Mouse (Mus musculus): ENCODE measurements at regions not wholly inside any gene's neighbourhood (a gene's known extent, or its start where the extent isn't known, plus 50 kb on each side); places are given as distances from the start of the nearest gene placed in this dataset.

- TF ChIP-seq CTCF (IDR thresholded peaks at IDR 0.05; ENCODE audit: borderline replicate concordance, extremely low read depth, insufficient read depth, insufficient read length) (no peak), POLR2A (IDR thresholded peaks at IDR 0.05; ENCODE audit: borderline replicate concordance, extremely low read depth, insufficient read depth, insufficient read length, poor library complexity, severe bottlenecking) (no peak)
Measured at GRCm38 (mm10) chr4:3059511-3060054, 107.5 kb upstream of the Vmn1r2 start.

Measured in brain, embryonic 14.5 days (tissue).